Mouse (Mus musculus) kidney, adult 2 months (tissue): Measurements from ENCODE around the gene Fkbp2.
A peak's percentile ranks its signal among the peaks of the same experiment; 100 is the strongest.

Source experiments
- CTCF ChIP-seq: fragments of 200-500 bp; conservative IDR thresholded peaks from 2 replicates; pipeline ENCODE4 v1.5.1; 2011; ENCODE audit warnings: low read depth, mild to moderate bottlenecking, control low read depth, low read length, moderate library complexity, mixed read lengths; ENCODE audit not compliant: insufficient read depth, insufficient read length
- POLR2A ChIP-seq: fragments of 200-500 bp; IDR thresholded peaks from one replicate; pipeline ENCODE4 v1.6.1; 2011; ENCODE audit warnings: low read depth, low read length, control low read depth

DNA sequence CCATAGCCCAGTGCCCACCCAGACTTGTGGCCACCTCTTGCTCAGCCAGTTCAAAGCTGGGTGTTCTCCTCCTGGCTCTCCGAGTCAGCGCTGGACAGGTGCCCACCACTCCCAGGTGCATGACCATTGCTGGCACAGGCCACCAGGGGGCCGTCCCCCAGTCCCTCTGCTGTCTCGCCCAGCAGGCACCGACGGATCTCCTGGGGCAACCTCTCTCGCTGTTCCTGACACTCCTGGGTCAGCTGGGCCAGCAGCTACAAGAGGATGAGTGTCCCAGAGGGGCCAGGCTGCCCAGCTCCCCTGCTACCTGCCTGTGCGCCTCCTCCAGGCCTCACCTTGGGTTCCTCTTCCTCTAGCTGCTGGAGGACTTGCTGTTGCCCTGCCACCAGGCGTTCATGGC is 26.3 kb downstream of the Fkbp2 start:
- TF ChIP-seq CTCF (peak; percentile 61), POLR2A (no peak)
